Mouse (Mus musculus) embryonic fibroblast, embryonic 13.5 days (primary cell): Measurements from ENCODE around the gene Tmbim4.

Experiments
- CTCF ChIP-seq: IDR thresholded peaks from 2 replicates; pipeline ENCODE4 v1.5.1; 2011; ENCODE audit warnings: mild to moderate bottlenecking, control low read depth, low read length, moderate library complexity, borderline replicate concordance; ENCODE audit not compliant: insufficient read depth
- POLR2A ChIP-seq: IDR thresholded peaks from 2 replicates; pipeline ENCODE4 v1.6.1; 2011; ENCODE audit warnings: low read depth, mild to moderate bottlenecking, control low read depth, low read length, moderate library complexity

GRCm38 (mm10) chr10:120273335-120273734 lies 71.9 kb downstream of the Tmbim4 start:
- no peak for TF ChIP-seq CTCF
- no peak for TF ChIP-seq POLR2A
